Mouse (Mus musculus) left cerebral cortex, adult 2 months (tissue): ENCODE data around the gene Cacna1e. TPM values are rescaled to one million over a fixed set of nuclear protein-coding genes. Genes with fewer than 3 reads are reported as not detected.

Source experiments
- DNase-seq, 2 experiments: peaks; one replicate each; pipeline ENCODE4 v3.0.0; 2021 to 2022; ENCODE audit warnings: low spot score in 2 of 2, mixed read lengths in 1 of 2; ENCODE audit errors: extremely low spot score in 1 of 2
- H3K27ac ChIP-seq: fragments of 200-600 bp; 2 replicates; pipeline ENCODE4 v1.8.1; 2022
- H3K4me3 ChIP-seq: fragments of 200-600 bp; 2 replicates; pipeline ENCODE4 v1.8.1; 2022
- CTCF ChIP-seq: fragments of 200-600 bp; IDR thresholded peaks from 2 replicates; pipeline ENCODE4 v1.8.1; 2022; ENCODE audit warnings: antibody characterized with exemption, mild to moderate bottlenecking, moderate library complexity
- intact Hi-C: fragments of 180-260 bp; cut with DNase I; formaldehyde crosslinking; loops from one replicate; pipeline ENCODE4 v1.15.1; 2025
- total RNA-seq, 2 experiments: library from RNA; stranded (reverse); gene quantifications; 2 replicates each; pipeline ENCODE4 v1.2.3; 2021

The Cacna1e gene
- total RNA-seq, 2 experiments from 2014 or later, result 173 to 190 TPM

- peak in 1 of 2 experiments; percentile 32 for DNase-seq
- Histone ChIP-seq H3K27ac (peak overlapping the region; percentile 85), H3K4me3 (no peak overlapping the region)
- TF ChIP-seq CTCF, result no peak
- intact Hi-C loops, result no loop called here
These were observed 195.2 kb downstream of the Cacna1e start for GRCm38 (mm10) chr1:154688876-154689665.

GRCm38 (mm10) chr1:154686861-154687260, 197.4 kb downstream of the Cacna1e start:
- Histone ChIP-seq H3K27ac (no peak overlapping the region), H3K4me3 (no peak overlapping the region)
- intact Hi-C loops, result no loop called here
- TF ChIP-seq CTCF, result no peak
- DNase-seq, result no peak

- no peak overlapping the region for H3K27ac ChIP-seq
- no peak for DNase-seq
- no peak overlapping the region for H3K4me3 ChIP-seq
- no peak for TF ChIP-seq CTCF
- intact Hi-C loops, result no loop called here
These were observed 200.7 kb downstream of the Cacna1e start for GRCm38 (mm10) chr1:154683477-154684106.

- Histone ChIP-seq H3K4me3 (no peak overlapping the region), H3K27ac (no peak overlapping the region)
- intact Hi-C loops, result no loop called here
- DNase-seq, result no peak
- no peak for TF ChIP-seq CTCF
These were observed 205.3 kb downstream of the Cacna1e start for GRCm38 (mm10) chr1:154678989-154679388.

GRCm38 (mm10) chr1:154678151-154678550, 206.2 kb downstream of the Cacna1e start:
- no peak overlapping the region for H3K27ac ChIP-seq
- TF ChIP-seq CTCF, result no peak
- no peak overlapping the region for H3K4me3 ChIP-seq
- no peak for DNase-seq
- intact Hi-C loops, result no loop called here

- Histone ChIP-seq H3K4me3 (no peak overlapping the region), H3K27ac (no peak overlapping the region)
- no peak for TF ChIP-seq CTCF
- no peak for DNase-seq
- intact Hi-C loops, result no loop called here
These were observed 206.6 kb downstream of the Cacna1e start for GRCm38 (mm10) chr1:154677677-154678076.

- no peak for TF ChIP-seq CTCF
- no peak for DNase-seq
- Histone ChIP-seq H3K27ac (no peak overlapping the region), H3K4me3 (no peak overlapping the region)
- intact Hi-C loops, result loop anchor here (5.0 kb wide), 1 partner anchor 59 kb away; no protein-coding TSS in a partner anchor
These were observed 220.6 kb downstream of the Cacna1e start for GRCm38 (mm10) chr1:154663721-154664120.

- peak overlapping the region; percentile 86 for H3K27ac ChIP-seq
- intact Hi-C loops, result loop anchor here (5.0 kb wide), 1 partner anchor 60 kb away; no protein-coding TSS in a partner anchor
These were observed 222.3 kb downstream of the Cacna1e start for GRCm38 (mm10) chr1:154661977-154662376.

GRCm38 (mm10) chr1:154661221-154661864, 223.0 kb downstream of the Cacna1e start:
- no peak overlapping the region for H3K4me3 ChIP-seq
- peak; percentile 76 to 78 for DNase-seq
- H3K27ac ChIP-seq, result peak overlapping the region; percentile 86
- intact Hi-C loops, result loop anchor here (5.0 kb wide), 1 partner anchor 61 kb away; no protein-coding TSS in a partner anchor
- TF ChIP-seq CTCF, result no peak

More at GRCm38 (mm10) chr1:154661977-154662376, 222.3 kb downstream of the Cacna1e start:
- DNase-seq, result peak; percentile 32 to 45
- TF ChIP-seq CTCF, result no peak
- no peak overlapping the region for H3K4me3 ChIP-seq

GRCm38 (mm10) chr1:154657366-154657765, 226.9 kb downstream of the Cacna1e start:
- intact Hi-C loops, result no loop called here
- TF ChIP-seq CTCF, result no peak
- no peak overlapping the region for H3K4me3 ChIP-seq

GRCm38 (mm10) chr1:154653951-154654350, 230.3 kb downstream of the Cacna1e start:
- DNase-seq, result no peak
- intact Hi-C loops, result no loop called here
- no peak overlapping the region for H3K4me3 ChIP-seq
- no peak overlapping the region for H3K27ac ChIP-seq
- no peak for TF ChIP-seq CTCF

More at GRCm38 (mm10) chr1:154657366-154657765, 226.9 kb downstream of the Cacna1e start:
- no peak for DNase-seq
- no peak overlapping the region for H3K27ac ChIP-seq
